Mouse (Mus musculus): ENCODE measurements at regions not wholly inside any gene's neighbourhood (a gene's known extent, or its start where the extent isn't known, plus 50 kb on each side); places are given as distances from the start of the nearest gene placed in this dataset.
"Not testable (repeated sequence)": the region's sequence is repeated elsewhere in the genome, so short reads cannot be mapped to it uniquely, and the experiment has no call there.

DNA sequence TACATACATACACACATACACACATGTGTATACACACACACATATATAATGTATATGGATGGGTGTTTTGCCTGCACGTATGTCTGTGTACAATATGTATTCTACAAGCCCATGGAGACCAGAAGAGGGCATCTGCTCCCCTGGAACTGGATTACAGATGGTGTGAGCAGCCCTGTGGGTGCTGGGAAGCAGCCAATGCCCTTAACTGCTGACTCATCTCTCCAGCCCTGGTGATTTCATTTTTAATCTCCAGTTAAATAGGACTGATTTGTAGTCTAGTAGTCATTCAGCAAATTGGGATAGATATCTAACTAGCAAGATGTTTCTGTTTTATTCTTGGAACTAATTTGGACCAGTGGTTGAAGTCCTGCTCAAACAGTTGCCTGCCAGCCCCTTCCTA lies 94.1 kb downstream of the H2al2a start:
- ATAC-seq (replicated peaks; ENCODE audit: insufficient number of reproducible peaks, low FRiP score, low TSS enrichment, poor library complexity, severe bottlenecking) = no peak

DNA sequence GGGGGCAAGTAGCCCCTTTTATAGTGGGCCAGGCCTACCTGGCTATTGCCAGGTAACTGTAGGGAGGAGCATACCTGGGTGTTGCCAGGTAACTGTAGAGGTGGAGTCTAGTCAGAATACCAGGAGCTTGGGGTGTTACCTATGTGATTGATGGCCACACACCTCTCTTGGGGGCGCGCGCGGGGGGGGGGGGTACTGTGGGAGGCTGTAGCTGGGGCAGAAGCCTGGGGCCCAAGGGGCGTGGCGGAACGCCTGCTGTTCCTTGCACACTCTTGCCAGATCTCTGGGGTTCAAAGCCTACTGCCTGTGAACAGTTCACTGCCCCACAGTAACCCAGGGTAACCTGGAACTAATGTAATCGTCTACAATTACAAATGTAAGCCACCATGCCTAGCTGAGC lies 96.6 kb downstream of the H2al2a start:
- no peak for ATAC-seq (replicated peaks; ENCODE audit: insufficient number of reproducible peaks, low FRiP score, low TSS enrichment, poor library complexity, severe bottlenecking)

DNA sequence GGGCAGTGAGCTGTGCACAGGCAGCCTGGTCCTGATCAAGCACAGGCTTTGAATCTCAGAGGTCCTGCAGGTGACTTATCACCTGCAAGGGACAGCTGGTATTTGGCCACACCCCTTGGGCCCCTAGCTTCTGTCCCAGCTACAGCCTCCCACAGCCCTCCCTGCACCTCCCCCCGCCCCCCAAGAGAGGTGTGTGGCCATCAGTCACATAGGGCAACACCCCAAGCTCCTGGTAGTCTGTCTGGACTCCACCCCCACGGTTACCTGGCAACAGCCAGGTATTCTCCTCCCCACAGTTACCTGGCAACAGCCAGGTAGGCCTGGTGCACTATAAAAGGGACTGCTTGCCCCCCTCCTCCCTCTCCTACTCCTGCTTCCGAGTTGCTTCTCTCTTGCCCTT lies 98.0 kb downstream of the H2al2a start:
- no peak for ATAC-seq (replicated peaks; ENCODE audit: insufficient number of reproducible peaks, low FRiP score, low TSS enrichment, poor library complexity, severe bottlenecking)

DNA sequence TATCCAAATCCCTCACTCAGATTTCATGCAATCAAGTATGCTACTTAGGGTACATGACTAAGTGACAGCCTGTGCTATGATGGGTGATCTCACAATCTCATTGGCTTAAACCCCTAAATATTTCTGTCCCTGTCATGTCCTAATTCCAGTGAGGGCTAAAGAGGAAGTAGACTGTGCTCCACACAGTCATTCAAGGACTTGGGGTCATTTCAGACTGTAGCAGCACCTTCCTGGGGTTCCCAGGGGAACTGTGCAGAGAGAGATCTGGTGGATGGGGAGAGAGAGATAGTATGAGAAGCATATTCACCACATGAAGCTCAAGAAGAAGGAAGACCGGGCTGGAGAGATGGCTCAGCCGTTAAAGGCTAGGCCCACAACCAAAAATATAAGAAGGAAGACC lies 100.7 kb downstream of the H2al2a start:
- no peak for ATAC-seq (replicated peaks; ENCODE audit: insufficient number of reproducible peaks, low FRiP score, low TSS enrichment, poor library complexity, severe bottlenecking)

DNA sequence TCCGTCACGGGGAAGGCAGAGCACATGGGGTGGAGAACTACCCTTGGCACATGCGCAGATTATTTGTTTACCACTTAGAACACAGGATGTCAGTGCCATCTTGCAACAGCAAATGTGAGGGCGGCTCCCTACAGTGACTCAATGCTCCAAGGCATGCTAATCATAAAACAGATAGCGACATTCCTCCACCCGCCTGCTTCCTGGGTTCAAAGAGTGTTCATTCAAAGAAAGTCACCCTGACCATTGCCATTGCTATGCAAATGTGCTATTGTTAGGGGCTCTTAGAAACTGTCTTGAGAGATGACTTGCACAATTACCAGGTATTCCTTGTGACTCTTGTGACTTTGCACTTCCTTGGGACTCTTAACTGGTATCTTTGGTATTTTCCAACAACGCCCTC lies 104.1 kb downstream of the H2al2a start:
- not testable (repeated sequence) for ATAC-seq (replicated peaks; ENCODE audit: insufficient number of reproducible peaks, low FRiP score, low TSS enrichment, poor library complexity, severe bottlenecking)

DNA sequence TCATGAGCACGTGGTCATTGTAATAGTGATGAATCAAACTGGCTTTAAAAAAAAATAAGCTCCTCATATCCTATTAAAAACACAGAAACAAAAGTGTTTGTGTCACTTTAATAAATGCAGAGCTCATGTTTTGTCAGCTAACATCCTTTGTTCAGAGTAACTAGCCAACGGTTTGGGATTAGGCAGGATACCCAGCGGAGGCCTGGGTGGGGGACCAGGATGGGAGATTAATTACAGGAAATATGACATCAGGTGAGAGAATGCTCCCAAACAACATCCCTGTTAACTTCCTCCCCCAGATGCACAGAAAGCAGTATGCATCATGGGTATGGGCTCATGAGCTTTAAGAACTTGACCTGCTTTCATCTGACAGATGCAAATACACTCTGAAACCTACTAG lies 109.1 kb downstream of the H2al2a start:
- no peak for ATAC-seq (replicated peaks; ENCODE audit: insufficient number of reproducible peaks, low FRiP score, low TSS enrichment, poor library complexity, severe bottlenecking)

DNA sequence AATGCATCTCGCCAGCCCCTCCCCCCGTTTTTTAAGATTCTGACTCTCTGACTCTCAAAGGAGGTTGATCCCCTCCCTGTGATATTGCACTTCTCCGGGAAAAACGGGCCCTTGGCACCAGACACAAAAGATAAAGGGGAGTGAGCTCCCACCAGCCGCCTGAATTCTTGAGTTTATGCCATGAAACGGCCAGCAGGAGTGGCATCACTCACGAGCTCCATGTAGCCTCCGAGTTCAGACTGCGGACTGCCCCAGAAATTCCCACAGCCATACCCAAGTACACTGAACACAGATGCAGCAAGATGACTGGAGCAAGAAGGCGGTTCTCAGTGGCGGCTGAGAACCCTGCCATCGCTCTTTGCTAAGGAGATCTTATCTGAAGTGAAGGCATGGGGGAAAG lies 114.4 kb downstream of the H2al2a start:
- no peak for ATAC-seq (replicated peaks; ENCODE audit: insufficient number of reproducible peaks, low FRiP score, low TSS enrichment, poor library complexity, severe bottlenecking)

DNA sequence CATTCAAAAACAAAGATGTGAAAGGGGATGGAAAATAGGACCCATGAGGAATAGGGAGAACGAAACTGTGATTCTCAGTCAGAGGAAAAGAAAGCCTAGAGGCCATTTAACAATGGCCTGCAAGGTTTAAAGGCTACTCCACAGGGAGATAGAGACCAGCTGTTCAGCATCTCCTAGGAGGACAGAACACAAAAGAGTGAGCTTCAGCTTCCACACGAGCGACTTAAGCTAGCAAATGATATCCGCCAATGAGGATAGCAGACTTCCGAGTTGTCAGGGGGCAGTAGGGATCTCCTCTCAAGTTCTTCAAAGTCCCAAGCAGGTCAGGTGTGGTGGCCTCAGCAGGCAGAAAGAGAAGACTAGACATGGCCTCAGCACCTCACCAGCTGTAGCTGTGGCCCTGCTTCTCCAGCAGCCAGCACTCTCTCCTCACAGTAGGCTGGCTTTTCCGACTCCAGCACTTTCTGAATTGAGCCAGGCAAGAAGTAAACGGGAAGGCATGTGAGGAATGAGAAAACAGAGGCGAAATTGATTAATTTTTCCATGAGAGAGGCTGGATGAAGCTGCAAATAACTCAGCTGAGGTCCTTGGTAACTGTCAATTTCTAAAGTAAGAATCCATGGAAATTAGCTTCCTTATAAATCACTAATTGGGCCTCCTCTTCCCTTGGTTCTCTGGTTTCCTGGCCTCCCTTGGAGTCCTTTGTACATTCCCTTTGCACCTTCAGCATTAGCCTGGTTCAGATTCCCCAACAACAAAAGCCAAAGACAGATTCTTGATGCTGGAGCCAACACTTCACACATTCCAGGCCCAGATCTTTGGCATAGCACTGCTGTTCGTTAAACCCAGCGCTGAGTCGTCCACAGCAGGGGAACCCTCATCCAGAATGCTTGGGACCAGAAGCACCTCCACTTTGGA lies 115.7 kb downstream of the H2al2a start:
- ATAC-seq (replicated peaks; ENCODE audit: insufficient number of reproducible peaks, low FRiP score, low TSS enrichment, poor library complexity, severe bottlenecking) = no peak

DNA sequence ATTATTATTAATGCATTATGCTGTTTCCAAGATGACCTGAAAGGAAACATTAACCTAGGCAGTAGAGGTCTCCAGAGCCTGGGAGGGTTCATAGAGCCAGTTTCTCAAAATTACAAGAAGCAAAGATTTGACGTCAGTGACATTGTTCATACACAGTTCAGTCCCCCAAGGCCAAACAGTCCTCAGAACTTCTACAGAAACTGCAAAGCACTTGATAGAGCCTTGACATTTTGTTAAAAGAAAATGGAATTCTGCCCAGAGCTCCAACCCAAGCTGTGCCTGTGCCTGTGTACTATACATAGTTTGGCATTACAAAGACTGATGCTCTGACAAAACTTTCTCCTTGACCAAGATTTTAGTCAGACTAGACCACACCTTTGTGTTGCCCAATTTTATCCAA lies 118.9 kb downstream of the H2al2a start:
- no peak for ATAC-seq (replicated peaks; ENCODE audit: insufficient number of reproducible peaks, low FRiP score, low TSS enrichment, poor library complexity, severe bottlenecking)

DNA sequence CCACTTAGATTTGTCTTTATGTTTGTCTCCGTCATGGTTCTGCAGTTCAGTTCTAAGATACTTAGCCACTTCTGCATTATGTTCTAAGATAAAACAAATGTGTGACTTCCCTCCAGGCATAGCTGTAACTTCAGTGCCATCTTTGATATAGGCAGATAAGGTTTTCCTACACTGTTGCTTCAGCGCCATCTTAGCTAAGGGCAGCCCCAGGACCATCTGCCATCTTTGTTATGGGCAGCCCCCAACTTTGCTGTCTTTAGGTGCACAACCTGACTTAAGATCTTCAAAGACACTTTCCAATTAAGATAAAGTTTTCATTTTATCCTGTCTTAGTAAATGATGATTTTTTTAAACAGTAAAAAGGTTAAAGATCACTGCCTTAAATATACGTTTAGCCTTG lies 119.8 kb downstream of the H2al2a start:
- no peak for ATAC-seq (replicated peaks; ENCODE audit: insufficient number of reproducible peaks, low FRiP score, low TSS enrichment, poor library complexity, severe bottlenecking)

DNA sequence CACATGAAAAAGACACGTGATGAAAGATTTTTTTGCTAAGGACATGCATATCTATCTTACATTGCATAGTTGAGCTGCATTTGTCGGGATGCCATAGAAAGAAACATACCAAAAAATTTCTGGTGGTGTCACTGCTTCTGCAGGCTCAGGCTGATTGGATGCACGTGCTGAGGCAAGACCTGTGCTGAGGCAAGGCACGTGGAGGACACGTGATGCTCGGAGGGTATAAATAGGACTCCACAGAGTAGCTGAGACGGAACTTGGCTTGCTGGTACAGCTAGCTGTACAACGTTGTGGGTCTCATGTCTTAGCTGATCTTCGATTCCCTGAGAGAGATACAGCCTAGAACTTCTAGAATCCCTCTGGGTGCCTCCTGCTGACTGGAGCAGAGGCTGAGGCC lies 120.6 kb downstream of the H2al2a start:
- ATAC-seq (replicated peaks; ENCODE audit: insufficient number of reproducible peaks, low FRiP score, low TSS enrichment, poor library complexity, severe bottlenecking) = no peak

DNA sequence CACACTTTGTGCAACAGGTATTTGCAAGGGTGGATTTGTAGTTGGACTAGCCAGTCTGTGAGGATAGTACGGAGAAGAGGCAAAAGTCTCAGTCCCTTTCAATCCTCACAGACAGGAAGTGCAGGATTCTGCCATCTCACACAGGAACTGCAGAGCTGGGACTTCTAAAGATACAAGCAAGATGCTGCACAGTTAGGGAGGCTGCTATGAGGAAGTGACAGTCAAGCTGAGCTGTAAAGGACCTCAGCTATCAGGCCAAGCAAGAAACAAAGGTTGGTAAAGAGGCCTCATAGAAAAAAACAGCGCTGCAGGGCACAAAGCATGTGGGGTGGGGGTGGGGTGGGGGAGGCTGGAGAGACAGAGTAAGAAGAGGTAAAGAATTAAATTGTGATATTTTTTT lies 126.2 kb downstream of the H2al2a start:
- ATAC-seq (replicated peaks; ENCODE audit: insufficient number of reproducible peaks, low FRiP score, low TSS enrichment, poor library complexity, severe bottlenecking) = no peak

DNA sequence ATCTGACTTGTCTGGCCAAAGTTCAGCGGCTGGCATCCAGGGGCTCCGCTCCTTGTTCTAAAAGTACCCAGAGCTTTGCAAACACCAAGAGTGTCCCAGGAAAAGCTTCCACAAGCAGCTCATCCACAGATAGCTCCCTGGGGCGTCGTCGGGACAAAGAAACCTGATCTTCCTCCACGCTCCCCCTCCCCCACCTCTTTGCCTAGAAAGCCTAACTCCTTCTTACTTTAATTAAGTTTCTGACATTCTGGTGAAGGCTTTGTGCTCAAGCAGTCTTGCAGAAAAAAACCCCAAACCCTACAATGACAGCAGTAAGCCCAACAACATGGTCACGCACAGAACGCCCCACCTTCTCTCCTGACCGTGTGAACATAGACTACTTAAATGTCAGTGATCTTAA lies 128.6 kb downstream of the H2al2a start:
- no peak for ATAC-seq (replicated peaks; ENCODE audit: insufficient number of reproducible peaks, low FRiP score, low TSS enrichment, poor library complexity, severe bottlenecking)

DNA sequence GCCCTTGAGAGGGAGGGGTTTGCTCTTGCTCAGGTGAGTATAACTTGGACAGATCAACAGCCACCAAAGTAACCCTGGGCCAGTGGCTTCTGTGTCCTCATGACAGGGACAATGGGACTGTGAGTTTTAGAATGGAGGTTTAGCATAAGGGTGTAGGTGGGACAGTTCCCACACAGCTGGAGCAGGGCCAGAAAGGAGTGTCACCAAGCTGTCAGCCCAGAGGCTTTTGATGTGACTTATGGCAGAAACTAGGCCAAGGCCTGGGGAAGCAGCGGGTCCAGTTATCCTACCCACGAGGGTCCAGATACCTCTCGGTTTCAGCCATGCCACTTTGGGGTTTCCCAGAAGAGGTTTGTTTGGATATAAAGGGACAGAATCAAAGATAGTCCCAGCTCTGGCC lies 129.4 kb downstream of the H2al2a start:
- no peak for ATAC-seq (replicated peaks; ENCODE audit: insufficient number of reproducible peaks, low FRiP score, low TSS enrichment, poor library complexity, severe bottlenecking)

DNA sequence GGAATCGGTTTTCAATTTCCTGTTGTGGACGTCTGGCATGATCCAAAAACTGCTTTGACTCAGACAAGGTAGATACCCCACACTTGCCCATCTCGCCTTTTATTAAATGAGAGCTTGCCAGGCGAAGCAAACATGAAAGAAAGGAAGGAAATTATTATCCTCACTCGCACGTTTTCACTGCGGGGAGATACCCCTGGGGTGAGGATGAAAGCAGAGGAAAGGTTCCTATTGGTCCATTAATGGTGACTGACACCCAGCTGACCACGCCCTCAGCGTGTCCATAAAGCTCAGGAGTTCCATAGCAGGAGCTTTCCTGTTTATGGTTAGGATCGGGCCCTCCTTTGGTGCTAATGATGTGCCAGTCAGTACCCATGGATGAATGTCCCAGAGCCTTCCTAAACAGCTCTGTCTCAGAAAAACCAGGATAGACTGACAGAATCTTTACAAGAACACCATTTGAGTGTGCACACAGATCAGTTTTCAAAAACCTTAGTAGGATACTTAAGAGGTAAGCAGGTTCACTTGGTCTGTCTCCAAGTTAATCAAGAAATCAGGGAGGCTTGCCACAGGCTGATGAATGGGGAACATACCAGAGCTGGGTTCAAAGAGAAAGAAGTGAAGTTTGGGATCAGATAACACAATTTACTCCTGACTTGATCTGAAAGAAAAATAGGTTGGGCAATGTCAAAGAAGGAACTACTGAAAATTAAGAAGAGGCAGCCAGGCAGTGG lies 130.7 kb upstream of the Nebl start:
- no peak for ATAC-seq (replicated peaks; ENCODE audit: insufficient number of reproducible peaks, low FRiP score, low TSS enrichment, poor library complexity, severe bottlenecking)

DNA sequence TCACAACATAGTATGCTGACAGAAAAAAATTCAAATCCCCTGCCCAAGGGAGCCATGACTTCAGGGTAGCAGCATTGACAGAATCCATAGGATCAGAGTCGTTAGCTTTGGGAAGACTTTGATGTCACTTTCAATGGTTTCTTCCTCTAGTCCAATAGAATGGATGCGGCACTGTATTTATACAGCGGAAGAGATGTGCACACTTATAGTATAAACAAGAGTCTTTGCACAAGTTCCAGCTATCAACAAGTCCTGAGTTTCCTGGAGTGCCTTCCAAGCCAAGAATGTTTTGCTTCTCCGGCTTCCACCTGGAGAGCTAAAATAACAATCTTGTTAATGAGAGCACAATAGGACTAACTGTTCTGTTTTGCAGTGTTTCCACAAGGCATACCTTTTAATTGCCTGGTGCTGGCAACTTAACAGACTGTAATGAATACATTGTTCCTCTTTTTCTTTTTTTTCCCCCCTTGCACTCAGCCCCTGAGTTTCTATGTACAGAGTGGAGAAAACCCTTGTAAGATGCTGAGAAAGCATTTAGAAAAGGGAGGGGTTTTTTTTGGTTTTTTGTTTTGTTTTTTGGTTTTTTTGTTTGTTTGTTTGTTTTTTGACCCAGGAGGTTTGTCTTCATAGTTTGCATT lies 129.8 kb upstream of the Nebl start:
- ATAC-seq (replicated peaks; ENCODE audit: insufficient number of reproducible peaks, low FRiP score, low TSS enrichment, poor library complexity, severe bottlenecking) = no peak

DNA sequence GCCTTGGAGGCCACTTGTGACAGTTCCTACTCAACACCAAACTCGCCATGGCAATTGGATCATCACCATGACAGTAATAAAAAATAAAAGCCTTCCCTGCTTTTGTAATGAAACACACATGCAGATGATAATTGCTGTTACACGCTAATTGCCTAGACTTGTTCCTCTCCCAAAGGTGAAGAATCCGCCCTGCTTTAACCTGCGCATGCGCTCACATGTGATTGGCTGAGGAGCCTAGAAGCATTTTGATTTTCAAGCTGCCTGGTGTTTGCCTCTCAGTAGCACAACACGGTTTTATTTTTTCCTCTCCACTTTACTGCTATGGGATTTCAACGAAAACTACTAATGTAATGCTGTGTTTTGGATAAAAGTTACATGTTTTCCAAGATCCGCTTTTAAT lies 128.0 kb upstream of the Nebl start:
- no peak for ATAC-seq (replicated peaks; ENCODE audit: insufficient number of reproducible peaks, low FRiP score, low TSS enrichment, poor library complexity, severe bottlenecking)

DNA sequence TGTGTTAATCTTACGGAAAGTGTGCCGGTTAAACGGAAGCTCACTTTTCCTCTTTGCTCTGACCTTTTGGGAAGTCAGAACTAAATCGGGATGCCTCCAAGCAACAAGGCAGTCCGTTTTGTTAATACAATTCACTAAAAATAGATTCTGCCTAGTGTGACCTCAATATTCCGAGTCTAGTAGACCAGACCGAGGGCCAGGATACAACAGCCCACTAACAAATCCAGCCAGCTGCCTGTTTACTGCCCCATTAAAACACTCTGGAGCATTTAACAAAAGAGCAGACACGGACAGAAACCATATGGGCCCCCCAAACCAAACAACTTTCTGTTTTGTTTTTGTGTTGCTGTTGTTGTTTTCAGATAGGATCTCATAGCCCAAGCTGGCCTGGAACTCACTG lies 127.1 kb upstream of the Nebl start:
- no peak for ATAC-seq (replicated peaks; ENCODE audit: insufficient number of reproducible peaks, low FRiP score, low TSS enrichment, poor library complexity, severe bottlenecking)

DNA sequence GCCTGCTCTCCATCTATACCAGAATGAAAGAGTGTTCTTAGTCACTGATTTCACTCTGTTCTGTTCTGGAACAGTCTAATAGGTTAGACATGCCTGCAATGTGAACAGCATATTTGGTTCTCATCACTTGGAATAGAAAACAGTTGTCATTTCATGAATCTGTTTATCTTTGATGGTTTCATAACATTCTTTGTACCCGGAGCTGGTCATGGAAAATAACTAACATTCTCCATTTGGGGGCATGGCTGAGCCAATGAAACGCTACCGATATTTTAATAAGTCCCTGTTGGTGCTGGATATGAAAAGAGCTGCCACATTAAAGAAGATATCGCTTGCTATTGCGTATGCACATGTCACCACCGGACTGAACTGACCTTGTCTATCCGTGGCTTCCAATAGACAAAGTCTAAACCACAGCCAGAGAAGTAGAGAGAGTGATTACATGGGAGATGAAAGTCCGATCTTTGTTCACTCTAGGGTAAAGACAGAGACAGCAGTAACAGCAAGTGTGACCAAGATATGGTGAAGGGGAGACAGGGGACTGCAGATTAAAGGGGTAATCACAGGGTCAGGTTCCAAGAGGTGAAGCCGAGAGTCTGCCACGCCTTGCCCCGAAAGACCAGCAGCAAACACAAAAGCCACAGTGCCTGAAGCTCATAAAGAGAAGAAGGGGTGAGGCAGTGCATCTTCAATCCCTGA lies 124.5 kb upstream of the Nebl start:
- ATAC-seq (replicated peaks; ENCODE audit: insufficient number of reproducible peaks, low FRiP score, low TSS enrichment, poor library complexity, severe bottlenecking) = no peak

Measured in monocyte, adult 5-6 weeks (primary cell).